Mouse (Mus musculus) embryo, embryonic 10 days (tissue): Measurements from ENCODE around the gene Tmeff2.

ENCODE experiments used
- DNase-seq: peaks from one replicate; pipeline ENCODE4 v3.0.0-alpha.2; 2015; ENCODE audit warnings: low spot score

The Tmeff2 gene

GRCm38 (mm10) chr1:51199954-51200353 lies 299.5 kb downstream of the Tmeff2 start:
- no peak for DNase-seq

- no peak for DNase-seq
Measured at GRCm38 (mm10) chr1:51215631-51216030, 315.2 kb downstream of the Tmeff2 start.

GRCm38 (mm10) chr1:51216292-51217050 lies 316.0 kb downstream of the Tmeff2 start:
- DNase-seq: no peak

GRCm38 (mm10) chr1:51217227-51217626 lies 316.8 kb downstream of the Tmeff2 start:
- no peak for DNase-seq

GRCm38 (mm10) chr1:51225156-51225555 lies 324.7 kb downstream of the Tmeff2 start:
- DNase-seq: no peak
